Mouse (Mus musculus): ENCODE results near the gene Trappc2. TPM values are rescaled to one million over a fixed set of nuclear protein-coding genes. Genes with fewer than 3 reads are reported as not detected.

Gene Trappc2
- polyA plus RNA-seq, 1 experiment: 0.22 TPM

- Histone ChIP-seq H3K4me1 (ENCODE audit: control insufficient read depth, insufficient read depth, insufficient read length, low read length) (peaks cover 4% of the 10 kb centered on the region; the same call in 1 of the 2 replicates), H3K36me3 (ENCODE audit: control insufficient read depth, insufficient read depth, low read length) (peaks cover 3% of the 10 kb centered on the region; the same call in 1 of the 2 replicates), H3K27me3 (ENCODE audit: control insufficient read depth, insufficient read depth, low read length) (no peaks in the 10 kb centered on the region), H3K4me3 (ENCODE audit: low read depth, low read length) (peak within 1 kb of the TSS; percentile 98), H3K27ac (ENCODE audit: insufficient read depth, low read depth, low read length) (peak within 1 kb of the TSS; percentile 92)
- TF ChIP-seq CTCF (IDR thresholded peaks at IDR 0.05; ENCODE audit: extremely low read depth, insufficient read length, insufficient replicate concordance, low read depth, low read length) (no peak), POLR2A (IDR thresholded peaks at IDR 0.05; ENCODE audit: low read depth, low read length) (peak; percentile 32; the same call in 1 of the 2 replicates)
- 6% methylated on average over 41 of the region's 41 CpGs for WGBS
Measured at GRCm38 (mm10) chrX:166479365-166479983, 39.1 kb downstream of the Trappc2 start, which contains the start of gene Rab9. Rab9 (minus strand) TSS chrX:166479867.

GRCm38 (mm10) chrX:166495052-166495451 lies 54.7 kb downstream of the Trappc2 start:
- Histone ChIP-seq H3K4me1 (ENCODE audit: control insufficient read depth, insufficient read depth, insufficient read length, low read length) (no peaks in the 10 kb centered on the region), H3K36me3 (ENCODE audit: control insufficient read depth, insufficient read depth, low read length) (no peaks in the 10 kb centered on the region)
- 95% methylated on average over 2 of the region's 2 CpGs for WGBS

GRCm38 (mm10) chrX:166497771-166498170 lies 57.4 kb downstream of the Trappc2 start:
- 79% methylated on average over 4 of the region's 4 CpGs for WGBS
- no peaks in the 10 kb centered on the region for H3K4me1 ChIP-seq (ENCODE audit: control insufficient read depth, insufficient read depth, insufficient read length, low read length)
- TF ChIP-seq POLR2A (IDR thresholded peaks at IDR 0.05; ENCODE audit: low read depth, low read length) (no peak), CTCF (IDR thresholded peaks at IDR 0.05; ENCODE audit: extremely low read depth, insufficient read length, insufficient replicate concordance, low read depth, low read length) (no peak)
- H3K36me3 ChIP-seq (ENCODE audit: control insufficient read depth, insufficient read depth, low read length): 0 out of 2 replicates have a peak, but pooled peaks cover 5% of the 10 kb centered on the region
- no peak overlapping the region for H3K4me3 ChIP-seq (ENCODE audit: low read depth, low read length)
- H3K27me3 ChIP-seq (ENCODE audit: control insufficient read depth, insufficient read depth, low read length): no peaks in the 10 kb centered on the region
- H3K27ac ChIP-seq (ENCODE audit: insufficient read depth, low read depth, low read length): no peak overlapping the region

More at GRCm38 (mm10) chrX:166495052-166495451, 54.7 kb downstream of the Trappc2 start:
- Histone ChIP-seq H3K4me3 (ENCODE audit: low read depth, low read length) (no peak overlapping the region), H3K27me3 (ENCODE audit: control insufficient read depth, insufficient read depth, low read length) (no peaks in the 10 kb centered on the region), H3K27ac (ENCODE audit: insufficient read depth, low read depth, low read length) (no peak overlapping the region)
- TF ChIP-seq POLR2A (IDR thresholded peaks at IDR 0.05; ENCODE audit: low read depth, low read length): no peak
- TF ChIP-seq CTCF (IDR thresholded peaks at IDR 0.05; ENCODE audit: extremely low read depth, insufficient read length, insufficient replicate concordance, low read depth, low read length): no peak

GRCm38 (mm10) chrX:166499496-166500190 lies 59.3 kb downstream of the Trappc2 start:
- Histone ChIP-seq H3K27ac (ENCODE audit: insufficient read depth, low read depth, low read length) (no peak overlapping the region), H3K27me3 (ENCODE audit: control insufficient read depth, insufficient read depth, low read length) (no peaks in the 10 kb centered on the region), H3K4me3 (ENCODE audit: low read depth, low read length) (no peak overlapping the region), H3K4me1 (ENCODE audit: control insufficient read depth, insufficient read depth, insufficient read length, low read length) (no peaks in the 10 kb centered on the region), H3K36me3 (ENCODE audit: control insufficient read depth, insufficient read depth, low read length) (0 out of 2 replicates have a peak, but pooled peaks cover 10% of the 10 kb centered on the region)
- 78% methylated on average over 1 of the region's 1 CpGs for WGBS
- TF ChIP-seq POLR2A (IDR thresholded peaks at IDR 0.05; ENCODE audit: low read depth, low read length): no peak
- TF ChIP-seq CTCF (IDR thresholded peaks at IDR 0.05; ENCODE audit: extremely low read depth, insufficient read length, insufficient replicate concordance, low read depth, low read length): no peak

Other genes with a start within 250 kb of the Trappc2 start
- gene Gpm6b, start 201.7 kb upstream of the Trappc2 start, polyA plus RNA-seq (2012; rRNA removed): 0.47 and 0.75 TPM in 2 replicates
- 0.22 and 0.56 TPM in 2 replicates for gene Ofd1, start 130 bp downstream of the Trappc2 start, polyA plus RNA-seq (2012; rRNA removed)
- gene Rab9, start 39.3 kb downstream of the Trappc2 start, polyA plus RNA-seq (2012; rRNA removed): 1.7 and 2.3 TPM in 2 replicates
- 0.14 and 0.23 TPM in 2 replicates for gene Tceanc, start 78.0 kb downstream of the Trappc2 start, polyA plus RNA-seq (2012; rRNA removed)
- gene Egfl6, start 145.1 kb downstream of the Trappc2 start, polyA plus RNA-seq (2012; rRNA removed): 0.06 and 0.09 TPM in 2 replicates

All from small intestine, adult 2 months (tissue).